Mouse (Mus musculus) brain, adult 10 weeks (tissue): ENCODE results near the gene Olfr61. TPM values are rescaled to one million over a fixed set of nuclear protein-coding genes. Genes with fewer than 3 reads are reported as not detected.

Experiments
- polyA plus RNA-seq: library from polyadenylated mRNA; stranded (reverse); fragments of 350-450 nt; fragmentation: Illumina TruSeq; extraction: RNeasy Lipid Tissue Mini Kit (QIAGEN cat#74804); gene quantifications from one replicate; pipeline ENCODE4 v1.2.3, GENCODE M21; 2015; ENCODE audit warnings: low read depth, low replicate concordance

The Olfr61 gene
- not detected for polyA plus RNA-seq

DNA sequence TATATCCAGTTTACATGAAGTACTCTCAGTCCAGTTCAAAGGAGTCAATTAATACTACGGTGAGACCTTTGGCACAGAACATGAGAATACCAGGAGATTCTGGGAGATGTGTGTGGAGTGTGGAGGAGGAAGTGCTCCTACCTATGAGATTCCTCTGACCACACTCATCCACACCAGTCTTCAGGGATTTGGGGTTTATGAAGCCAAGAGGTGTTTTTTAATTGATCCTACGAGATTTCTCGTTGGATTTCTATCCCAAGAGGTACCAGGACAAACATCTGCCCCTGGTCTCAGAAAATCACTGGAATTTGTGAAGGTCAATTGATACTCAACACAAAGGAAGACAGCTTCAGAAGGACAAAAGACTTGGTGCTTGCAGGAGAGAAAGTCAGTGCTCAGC is at the start of gene Olfr61:
TSS of gene Olfr61 (plus strand) at position 301 of the 400 bp plus-strand sequence.

DNA sequence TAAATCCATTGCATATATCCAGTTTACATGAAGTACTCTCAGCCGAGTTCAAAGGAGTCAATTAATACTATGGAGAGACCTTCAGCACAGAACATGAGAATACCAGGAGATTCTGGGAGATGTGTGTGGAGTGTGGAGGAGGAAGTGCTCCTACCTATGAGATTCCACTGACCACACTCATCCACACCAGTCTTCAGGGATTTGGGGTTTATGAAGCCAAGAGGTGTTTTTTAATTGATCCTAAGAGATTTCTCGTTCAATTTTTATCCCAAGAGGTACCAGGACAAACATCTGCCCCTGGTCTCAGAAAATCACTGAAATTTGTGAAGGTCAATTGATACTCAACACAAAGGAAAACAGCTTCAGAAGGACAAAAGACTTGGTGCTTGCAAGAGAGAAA is 27.8 kb upstream of the Olfr61 start, which contains the start of gene Olfr46:
TSS of gene Olfr46 (plus strand) at position 301 of the 400 bp plus-strand sequence.

DNA sequence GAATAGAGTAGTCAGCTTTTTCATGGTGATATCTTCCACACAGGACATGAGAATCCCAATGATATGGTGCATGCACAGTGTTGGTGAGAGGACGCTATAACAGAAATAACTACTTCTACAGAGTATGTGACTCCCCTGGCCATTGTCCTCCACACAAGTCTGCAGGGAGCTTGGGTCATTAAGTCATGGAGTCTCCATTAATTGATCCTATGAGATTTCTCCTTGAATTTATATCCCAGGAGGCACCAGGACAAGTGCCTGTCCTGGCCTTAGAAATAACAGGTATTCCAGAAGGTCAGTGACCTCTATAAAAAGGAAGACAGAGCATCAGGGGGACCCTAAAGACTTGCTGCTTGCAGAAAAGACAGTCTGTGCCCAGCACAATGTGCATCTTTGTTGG is 17.4 kb downstream of the Olfr61 start, which contains the start of gene Olfr53:
TSS of gene Olfr53 (plus strand) at position 301 of the 400 bp plus-strand sequence.

DNA sequence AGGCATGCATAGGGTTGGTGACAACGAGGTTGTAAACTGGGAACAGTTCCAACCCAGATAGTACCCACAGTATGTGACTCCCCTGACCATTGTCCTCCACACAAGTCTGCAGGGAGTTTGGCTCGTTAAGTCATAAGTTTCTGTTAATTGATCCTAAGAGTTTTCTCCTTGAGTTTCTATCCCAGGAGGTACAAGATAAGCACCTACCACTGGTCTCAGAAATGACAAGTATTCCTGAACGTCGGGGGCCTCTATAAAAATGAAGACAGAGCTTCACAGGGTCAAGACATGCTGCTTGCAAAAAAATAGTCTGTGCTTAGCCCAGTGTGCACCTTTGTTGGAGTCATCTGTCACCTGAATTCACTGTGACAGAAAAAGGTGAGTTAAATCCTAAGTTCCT is 30.9 kb downstream of the Olfr61 start, which contains the start of gene Olfr539:
TSS of gene Olfr539 (plus strand) at position 301 of the 400 bp plus-strand sequence.

DNA sequence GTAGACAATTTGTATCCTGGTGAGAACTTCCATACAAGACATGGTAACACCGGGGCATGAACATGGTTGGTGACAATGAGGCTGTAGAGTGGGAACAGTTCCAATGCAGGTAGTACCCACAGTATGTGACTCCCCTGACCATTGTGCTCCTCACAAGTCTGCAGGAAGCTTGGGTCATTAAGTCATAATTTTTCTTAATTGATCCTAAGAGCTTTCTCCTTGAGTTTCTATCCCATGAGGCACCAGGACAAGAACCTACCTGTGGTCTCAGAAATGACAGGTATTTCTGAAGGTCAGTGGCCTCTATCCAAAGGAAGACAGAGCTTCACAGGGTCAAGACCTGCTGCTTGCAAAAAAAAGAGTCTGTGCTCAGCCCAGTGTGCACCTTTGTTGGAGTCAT is 52.9 kb downstream of the Olfr61 start, which contains the start of gene Olfr45:
TSS of gene Olfr45 (plus strand) at position 301 of the 400 bp plus-strand sequence.

Other genes starting within 250 kb of the Olfr61 start
- gene Olfr531, start 226.1 kb upstream of the Olfr61 start, polyA plus RNA-seq = not detected
- gene Olfr532, start 207.3 kb upstream of the Olfr61 start, polyA plus RNA-seq = not detected
- gene Olfr533, start 165.6 kb upstream of the Olfr61 start, polyA plus RNA-seq = not detected
- gene Olfr535, start 144.8 kb upstream of the Olfr61 start, polyA plus RNA-seq = not detected
- gene Olfr536, start 121.6 kb upstream of the Olfr61 start, polyA plus RNA-seq = not detected
- not detected for gene Olfr538, start 61.1 kb upstream of the Olfr61 start, polyA plus RNA-seq
- gene Olfr46, start 27.7 kb upstream of the Olfr61 start, polyA plus RNA-seq = not detected
- gene Olfr53, start 17.5 kb downstream of the Olfr61 start, polyA plus RNA-seq = not detected
- not detected for gene Olfr539, start 31.0 kb downstream of the Olfr61 start, polyA plus RNA-seq
- not detected for gene Olfr45, start 53.0 kb downstream of the Olfr61 start, polyA plus RNA-seq
- gene Olfr541, start 68.3 kb downstream of the Olfr61 start, polyA plus RNA-seq = not detected
- gene Cyp2e1, start 134.8 kb downstream of the Olfr61 start, polyA plus RNA-seq = 0.73 TPM
- gene Syce1, start 158.9 kb downstream of the Olfr61 start, polyA plus RNA-seq = 0.52 TPM
- gene Zfp941, start 193.2 kb downstream of the Olfr61 start, polyA plus RNA-seq = 21.9 TPM
- gene Urah, start 206.0 kb downstream of the Olfr61 start, polyA plus RNA-seq = 1.6 TPM
- gene Scgb1c1, start 216.6 kb downstream of the Olfr61 start, polyA plus RNA-seq = not detected
- gene Odf3, start 218.8 kb downstream of the Olfr61 start, polyA plus RNA-seq = 0.28 TPM
- gene Gm45785, start 227.4 kb downstream of the Olfr61 start, polyA plus RNA-seq = not detected
- gene Ric8a, start 228.0 kb downstream of the Olfr61 start, polyA plus RNA-seq = 66.6 TPM
- 34.2 TPM for gene Bet1l, start 228.6 kb downstream of the Olfr61 start, polyA plus RNA-seq